Mouse (Mus musculus) stomach, postnatal 0 days (tissue): ENCODE measurements around the gene Cnnm3.

ENCODE experiments used
- CTCF ChIP-seq: IDR thresholded peaks from 2 replicates; pipeline ENCODE4 v1.5.1; 2016; ENCODE audit warnings: antibody characterized with exemption, low read depth, mild to moderate bottlenecking, moderate library complexity
- EP300 ChIP-seq: optimal IDR thresholded peaks from 2 replicates; pipeline ENCODE3; 2016; ENCODE audit warnings: antibody characterized with exemption

DNA sequence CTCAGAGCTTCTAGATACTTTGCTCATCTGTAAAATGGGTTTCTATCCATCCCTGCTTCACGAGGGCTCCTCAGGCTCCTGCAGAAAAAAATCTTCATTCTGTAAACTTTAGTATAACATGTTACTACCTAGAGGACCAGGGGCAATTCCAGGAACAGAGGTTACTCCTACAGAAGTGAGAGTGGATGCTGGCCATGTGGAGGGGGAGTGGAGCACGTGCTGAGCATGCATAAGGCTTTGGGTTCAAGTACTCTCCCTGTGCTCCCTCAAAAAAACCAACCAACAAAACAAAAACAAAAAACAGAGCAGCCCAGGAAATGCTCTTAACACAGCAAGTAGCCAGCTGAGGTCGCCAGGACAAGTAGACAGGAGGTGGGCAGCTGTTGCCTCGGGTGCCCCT is 52.0 kb downstream of the Cnnm3 start:
- TF ChIP-seq CTCF (no peak), EP300 (no peak)
